Mouse (Mus musculus) layer of hippocampus, adult 8-10 months (tissue): ENCODE results near the gene Ptpn22. TPM values are rescaled to one million over a fixed set of nuclear protein-coding genes. Genes with fewer than 3 reads are reported as not detected.

ENCODE experiments used
- DNase-seq, 2 experiments: peaks; one replicate each; pipeline ENCODE4 v3.0.0; 2022; ENCODE audit warnings: low spot score in 2 of 2
- total RNA-seq, 4 experiments: library from RNA; stranded (reverse); gene quantifications; 2 replicates each; pipeline ENCODE4 v1.2.4; 2022

Gene Ptpn22
- total RNA-seq, 4 experiments from 2014 or later = 0.45 to 2.7 (median 1.2) TPM

DNA sequence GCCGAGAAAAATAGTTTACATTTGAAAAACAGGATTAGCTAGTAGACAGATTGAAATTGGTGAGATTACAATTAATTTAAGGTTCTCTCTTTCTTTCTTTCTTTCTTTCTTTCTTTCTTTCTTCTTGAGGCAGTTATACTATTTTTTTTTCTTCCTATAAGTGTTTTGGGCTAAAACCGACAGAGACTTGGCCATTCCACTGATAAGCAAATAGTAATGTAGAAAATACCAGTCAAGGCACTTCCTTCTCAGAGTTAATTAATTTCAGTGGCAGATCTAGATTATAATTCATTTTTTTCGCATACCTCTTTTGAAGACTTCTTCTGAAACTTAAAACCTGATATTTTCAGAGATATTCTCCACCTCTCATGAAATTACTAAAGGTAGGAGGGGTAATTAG lies 65.7 kb downstream of the Ptpn22 start:
- no peak for DNase-seq

DNA sequence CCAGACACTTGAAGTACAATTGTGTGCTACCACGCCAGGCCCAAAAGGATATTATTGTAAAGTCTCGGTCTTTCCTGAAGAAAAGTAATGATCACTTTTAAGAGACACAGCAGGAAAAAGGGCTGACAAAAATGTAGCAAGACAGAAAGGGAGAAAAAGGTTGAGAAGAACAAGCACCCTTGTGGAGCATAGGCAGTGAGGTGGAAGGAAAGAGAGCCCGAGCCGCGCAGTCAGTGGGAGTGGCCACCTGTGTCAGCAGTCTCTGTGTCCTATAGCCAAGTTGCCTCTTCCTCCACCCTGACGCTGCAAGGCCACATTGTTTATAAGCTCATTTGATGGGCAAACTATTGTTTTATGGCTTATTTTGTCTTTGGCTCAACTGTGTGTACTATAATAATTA lies 67.9 kb downstream of the Ptpn22 start:
- no peak for DNase-seq

DNA sequence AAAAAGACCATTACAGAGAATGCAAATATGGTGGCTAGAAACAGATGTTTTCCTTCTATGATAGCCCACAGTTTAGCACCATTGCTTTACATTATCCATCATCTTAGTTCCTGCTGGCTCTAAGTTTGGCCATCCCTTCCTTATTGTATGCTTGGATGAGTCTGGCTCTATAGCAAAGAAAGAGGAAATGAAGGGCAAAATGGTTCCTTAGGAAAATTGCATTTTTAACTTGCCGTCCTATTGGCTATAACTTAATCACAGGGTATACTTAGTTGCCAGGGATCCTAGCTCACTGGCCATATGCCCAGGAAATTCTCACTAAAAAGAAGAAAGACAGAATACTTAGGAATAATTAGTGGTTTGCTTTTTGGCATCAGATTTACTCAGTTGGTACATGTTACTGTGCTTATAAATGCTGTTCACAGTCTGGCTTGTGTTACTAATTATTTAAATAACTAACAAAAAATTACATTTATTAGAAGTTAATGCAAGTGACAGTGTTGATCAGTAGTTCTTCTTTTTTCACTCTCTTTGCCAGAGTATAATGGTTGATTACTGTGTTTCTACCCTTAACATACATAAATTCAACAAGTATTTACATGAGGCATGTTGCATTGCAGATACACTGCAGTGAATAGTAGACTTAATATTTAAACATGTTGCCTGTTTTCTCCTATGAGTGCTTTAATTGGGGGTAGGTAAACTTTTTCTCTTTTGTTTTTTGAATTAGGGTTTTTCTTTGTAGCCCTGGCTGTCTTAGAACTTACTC lies 85.4 kb downstream of the Ptpn22 start:
- DNase-seq = peak; percentile 31 to 33

DNA sequence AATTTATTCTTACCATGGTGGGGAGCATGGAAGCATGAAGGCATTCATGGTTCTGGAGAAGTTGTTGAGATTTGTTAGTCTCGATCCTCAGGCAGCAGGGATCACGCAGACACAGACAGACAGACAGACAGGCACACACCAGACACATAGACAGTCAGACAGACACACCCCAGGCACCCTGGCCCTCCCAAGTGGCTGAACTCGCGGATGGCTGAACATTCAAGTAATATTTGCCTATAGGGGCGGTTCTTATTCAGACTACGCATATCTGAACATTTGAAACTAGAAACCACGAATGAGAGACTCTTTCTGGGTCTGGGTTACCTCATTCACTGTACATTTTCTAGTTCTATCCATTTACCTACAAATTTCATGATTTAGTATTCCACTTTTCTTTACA lies 89.1 kb downstream of the Ptpn22 start:
- DNase-seq = no peak

DNA sequence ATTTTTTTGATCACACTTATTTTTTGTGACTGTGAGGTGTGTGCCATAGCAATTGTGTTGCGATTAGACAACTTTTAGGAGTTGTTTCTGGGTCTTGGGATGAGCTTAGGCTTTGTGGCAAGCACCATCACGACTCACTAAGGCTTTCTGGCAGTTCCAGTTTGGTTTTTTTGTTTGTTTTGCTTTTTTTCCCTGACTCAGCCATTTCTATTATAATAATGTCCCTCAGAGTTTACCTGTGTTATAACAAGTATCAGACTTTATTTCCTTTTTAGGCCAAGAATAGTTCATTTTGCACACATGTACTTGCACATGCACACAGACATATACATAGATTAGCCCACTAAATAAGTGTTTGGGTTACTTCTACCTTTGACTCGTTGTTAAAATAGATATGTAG lies 101.0 kb downstream of the Ptpn22 start:
- no peak for DNase-seq

Other genes starting within 250 kb of the Ptpn22 start
- gene Atg4a-ps, start 213.7 kb upstream of the Ptpn22 start, total RNA-seq = 1 to 10 TPM in 1 of 4 experiments, under 1 TPM in 1, not detected in 2; 0.52 to 1.1 TPM
- 10 to 100 TPM; 13.9 to 56.8 (median 28.8) TPM for gene Olfml3, start 121.8 kb upstream of the Ptpn22 start, total RNA-seq
- gene Gm10964, start 120.4 kb upstream of the Ptpn22 start, total RNA-seq = not detected
- 100 to 1,000 TPM; 115 to 141 (median 129) TPM for gene Hipk1, start 68.2 kb upstream of the Ptpn22 start, total RNA-seq
- gene Dclre1b, start 50.4 kb upstream of the Ptpn22 start, total RNA-seq = 10 to 100 TPM in 2 of 4 experiments, 1 to 10 TPM in 2; 7.4 to 12.1 (median 9.7) TPM
- 10 to 100 TPM; 11.4 to 14.3 (median 13.1) TPM for gene Ap4b1, start 50.3 kb upstream of the Ptpn22 start, total RNA-seq
- under 1 TPM in 3 of 4 experiments, not detected in 1; 0.21 to 0.83 (median 0.30) TPM for gene Gm43064, start 50.2 kb upstream of the Ptpn22 start, total RNA-seq
- gene Bcl2l15, start 27.2 kb upstream of the Ptpn22 start, total RNA-seq = 1 to 10 TPM in 2 of 4 experiments, under 1 TPM in 2; 0.56 to 3.6 (median 1.9) TPM
- 10 to 100 TPM; 20.5 to 24.8 (median 21.9) TPM for gene Rsbn1, start 54.3 kb downstream of the Ptpn22 start, total RNA-seq
- gene Phtf1, start 108.3 kb downstream of the Ptpn22 start, total RNA-seq = 10 to 100 TPM; 36.7 to 50.1 (median 41.6) TPM